Mouse (Mus musculus) cerebellum, adult 2 months (tissue): ENCODE measurements at regions not wholly inside any gene's neighbourhood (a gene's known extent, or its start where the extent isn't known, plus 50 kb on each side); places are given as distances from the start of the nearest gene placed in this dataset.

Experiments
- CTCF ChIP-seq: fragments of 200-500 bp; IDR thresholded peaks from 2 replicates; pipeline ENCODE4 v1.5.1; 2011; ENCODE audit warnings: low read depth, mild to moderate bottlenecking, control low read depth, low read length, moderate library complexity, borderline replicate concordance; ENCODE audit not compliant: insufficient read depth
- POLR2A ChIP-seq: fragments of 200-500 bp; IDR thresholded peaks from 2 replicates; pipeline ENCODE4 v1.6.1; 2011; ENCODE audit warnings: low read length, control low read depth, borderline replicate concordance; ENCODE audit not compliant: insufficient read depth

- peak; percentile 73 for TF ChIP-seq POLR2A
- peak; percentile 21; the same call in 1 of the 2 replicates for TF ChIP-seq CTCF
Observed at GRCm38 (mm10) chr4:55651051-55651763, 118.9 kb upstream of the Klf4 start.
